Mouse (Mus musculus) heart, postnatal 0 days (tissue): ENCODE data around the gene Agbl1.

Source experiments
- CTCF ChIP-seq: IDR thresholded peaks from 2 replicates; pipeline ENCODE4 v1.5.1; 2016; ENCODE audit warnings: antibody characterized with exemption, control low read depth, low read depth
- EP300 ChIP-seq: IDR thresholded peaks from 2 replicates; pipeline ENCODE4 v1.6.1; 2016; ENCODE audit warnings: antibody characterized with exemption, low read depth

DNA sequence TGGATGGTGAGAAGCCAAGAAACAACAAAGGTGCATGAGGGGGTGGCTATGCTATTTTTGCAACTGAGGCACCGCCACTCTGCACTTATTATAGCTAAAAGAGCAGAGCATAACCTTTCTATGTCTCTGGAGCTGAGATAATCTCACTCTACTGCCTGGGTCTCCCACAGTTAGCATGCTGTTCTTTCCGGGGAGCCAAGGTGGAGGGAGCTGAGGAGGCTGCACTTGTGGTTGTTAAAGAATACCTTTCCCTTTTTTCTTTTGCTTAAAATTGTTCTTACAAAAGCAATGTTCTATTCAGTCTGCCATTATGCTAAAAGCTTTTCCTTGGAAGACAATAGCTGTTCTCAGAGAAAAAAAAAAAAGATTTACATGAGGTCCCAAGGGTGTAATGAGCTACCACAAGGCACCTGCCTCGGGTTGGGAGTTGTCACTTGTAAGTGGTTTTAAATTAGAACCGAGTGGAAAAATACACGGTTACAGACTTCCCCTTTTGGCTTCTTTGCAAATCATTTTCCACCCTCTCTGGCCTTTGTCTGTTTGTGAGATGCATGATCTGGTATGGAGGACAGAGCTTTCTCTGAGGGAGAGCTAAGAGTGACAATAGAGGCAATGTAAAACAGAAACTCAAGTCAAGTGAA is 232.8 kb downstream of the Agbl1 start:
- TF ChIP-seq CTCF (no peak), EP300 (no peak)
